Mouse (Mus musculus) lung, embryonic 15.5 days (tissue): ENCODE measurements around the gene Tgds. TPM values are rescaled to one million over a fixed set of nuclear protein-coding genes. Genes with fewer than 3 reads are reported as not detected.
A peak's percentile ranks its signal among the peaks of the same experiment; 100 is the strongest.

Source experiments
- ATAC-seq: fragments of 200-750 bp; cut with Nextera tagmentation; 2 replicates; pipeline ENCODE4 v1.8.0; 2017; ENCODE audit warnings: moderate number of reproducible peaks, borderline replicate concordance; ENCODE audit not compliant: low FRiP score, low TSS enrichment; ENCODE audit errors: extremely low read depth
- H3K27ac ChIP-seq: fragments of 300-500 bp; sonication (generic); 2 replicates; pipeline ENCODE4 v1.5.1; 2015; ENCODE audit warnings: moderate library complexity, mild to moderate bottlenecking, inconsistent platforms
- H3K27me3 ChIP-seq: fragments of 300-500 bp; sonication (generic); 2 replicates; pipeline ENCODE4 v1.6.1; 2015; ENCODE audit warnings: inconsistent platforms
- H3K36me3 ChIP-seq: fragments of 300-500 bp; sonication (generic); 2 replicates; pipeline ENCODE4 v1.6.1; 2015; ENCODE audit warnings: inconsistent platforms
- H3K4me1 ChIP-seq: fragments of 300-500 bp; sonication (generic); 2 replicates; pipeline ENCODE4 v1.6.1; 2015; ENCODE audit warnings: inconsistent platforms
- H3K4me2 ChIP-seq: fragments of 300-500 bp; sonication (generic); 2 replicates; pipeline ENCODE4 v1.6.1; 2015; ENCODE audit warnings: inconsistent platforms, mild to moderate bottlenecking, moderate library complexity
- H3K4me3 ChIP-seq: fragments of 300-500 bp; sonication (generic); 2 replicates; pipeline ENCODE4 v1.5.1; 2015; ENCODE audit warnings: mild to moderate bottlenecking, inconsistent platforms
- H3K9ac ChIP-seq: fragments of 300-500 bp; sonication (generic); 2 replicates; pipeline ENCODE4 v1.6.1; 2015; ENCODE audit warnings: inconsistent platforms
- H3K9me3 ChIP-seq: fragments of 300-500 bp; sonication (generic); 2 replicates; pipeline ENCODE4 v1.6.1; 2016; ENCODE audit warnings: inconsistent platforms
- WGBS: fragments of 180-500 bp; shearing (Covaris S2); methylation state at CpG from one replicate; pipeline ENCODE4 v1.1.7; 2015; 5-methylcytosine and 5-hydroxymethylcytosine counted together
- polyA plus RNA-seq: library from polyadenylated mRNA; unstranded; fragments of >200 nt; fragmentation: Nextera tagmentation; extraction: Ambion mirVana; gene quantifications from 2 replicates; pipeline ENCODE4 v1.2.1, GENCODE M21; 2015

The Tgds gene
- 35.5 and 35.7 TPM in 2 replicates for polyA plus RNA-seq

GRCm38 (mm10) chr14:118132642-118132977 is at the start of gene Tgds:
Gene Tgds (minus strand): TSS chr14:118132755.
- peak within 1 kb of the TSS; percentile 65 for H3K9ac ChIP-seq
- peak within 1 kb of the TSS; percentile 74 for H3K4me2 ChIP-seq
- H3K4me1 ChIP-seq, result peaks cover 14% of the 10 kb centered on the region
- ATAC-seq, result peak; percentile 76
- peaks cover 16% of the 10 kb centered on the region; the same call in 1 of the 2 replicates for H3K36me3 ChIP-seq
- H3K27me3 ChIP-seq, result no peaks in the 10 kb centered on the region; the same call in 1 of the 2 replicates
- under 1% methylated on average over 28 of the region's 28 CpGs for WGBS
- H3K4me3 ChIP-seq, result peak within 1 kb of the TSS; percentile 74
- no peaks in the 10 kb centered on the region for H3K9me3 ChIP-seq
- no peak within 1 kb of the TSS for H3K27ac ChIP-seq

DNA sequence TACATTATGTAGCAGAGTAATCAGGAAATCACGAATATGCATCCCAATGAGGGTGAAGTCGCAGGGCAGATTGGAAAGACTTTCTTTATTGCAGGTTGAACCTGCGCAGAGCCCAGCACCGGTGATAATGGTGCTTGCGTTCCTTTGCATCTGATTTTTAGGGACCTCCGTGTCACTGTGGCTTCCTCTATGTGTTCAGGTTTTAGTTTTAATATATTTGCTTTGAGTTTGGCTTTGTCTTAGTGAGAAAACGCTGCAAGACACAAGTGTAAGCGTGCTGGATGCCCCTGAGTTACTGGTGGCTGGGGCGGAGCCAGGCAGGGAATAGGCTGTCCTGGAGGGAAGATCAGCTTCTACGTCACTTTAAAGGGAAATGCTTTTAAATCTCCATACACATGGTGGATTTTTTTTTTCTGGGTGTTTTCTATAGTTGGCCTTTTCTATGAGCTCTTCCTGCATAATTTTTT is 48.2 kb upstream of the Tgds start:
- ATAC-seq, result peak; percentile 76; the same call in 1 of the 2 replicates
- Histone ChIP-seq H3K27ac (peak overlapping the region; percentile 79), H3K4me3 (peak overlapping the region; percentile 51), H3K4me1 (peaks cover 3% of the 10 kb centered on the region; the same call in 1 of the 2 replicates), H3K27me3 (no peaks in the 10 kb centered on the region), H3K36me3 (no peaks in the 10 kb centered on the region), H3K9ac (peak overlapping the region; percentile 34; the same call in 1 of the 2 replicates), H3K9me3 (no peaks in the 10 kb centered on the region), H3K4me2 (peak overlapping the region; percentile 83)
- WGBS, result 3% methylated on average over 10 of the region's 10 CpGs

DNA sequence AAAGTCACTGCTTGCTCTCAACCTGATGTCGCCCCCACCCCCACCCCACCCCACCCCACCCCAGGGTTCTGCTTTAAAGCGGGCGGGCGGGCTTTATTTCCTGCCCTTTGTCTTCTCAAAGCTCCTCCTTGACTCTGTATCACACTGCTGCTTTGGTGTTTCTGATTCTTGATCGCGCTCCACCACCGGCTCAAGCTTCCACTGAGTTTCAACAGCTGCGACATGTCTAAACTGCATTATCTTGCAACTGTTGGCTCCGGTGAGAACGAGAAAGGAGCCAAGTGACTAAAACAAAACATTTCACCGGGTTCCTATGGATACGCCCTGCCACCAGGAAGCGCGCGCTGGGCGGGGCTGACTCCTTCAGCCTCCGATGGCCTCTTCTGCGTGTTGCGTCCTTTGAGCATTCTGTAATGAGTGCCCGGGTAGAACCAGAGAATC is 47.6 kb upstream of the Tgds start:
- Histone ChIP-seq H3K4me1 (peaks cover 3% of the 10 kb centered on the region; the same call in 1 of the 2 replicates), H3K36me3 (no peaks in the 10 kb centered on the region), H3K9ac (peak overlapping the region; percentile 34), H3K27ac (peak overlapping the region; percentile 79), H3K9me3 (no peaks in the 10 kb centered on the region), H3K4me2 (peak overlapping the region; percentile 83), H3K27me3 (no peaks in the 10 kb centered on the region), H3K4me3 (peak overlapping the region; percentile 51)
- ATAC-seq, result peak; percentile 81; the same call in 1 of the 2 replicates
- under 1% methylated on average over 20 of the region's 20 CpGs for WGBS

DNA sequence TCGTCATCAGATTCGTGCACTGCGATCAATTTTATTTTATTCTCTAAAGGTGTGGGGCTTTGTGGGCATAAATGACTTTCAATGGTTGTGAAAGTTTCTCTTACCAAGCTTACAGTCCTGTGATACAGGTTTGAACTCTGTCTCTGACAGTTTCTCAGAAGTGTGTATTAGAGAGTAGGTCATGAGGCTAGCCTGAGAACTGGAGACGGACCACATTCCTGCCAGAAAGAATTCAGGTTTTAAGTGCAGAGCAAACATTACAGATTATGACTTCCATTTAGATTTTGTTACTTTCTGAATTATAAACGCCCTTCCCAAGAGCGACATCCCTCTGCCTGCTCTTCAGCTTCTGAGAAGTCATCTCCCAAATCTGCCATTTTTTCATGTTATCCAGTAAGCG is 47.1 kb upstream of the Tgds start:
- peak overlapping the region; percentile 83 for H3K4me2 ChIP-seq
- peak overlapping the region; percentile 79 for H3K27ac ChIP-seq
- H3K36me3 ChIP-seq, result no peaks in the 10 kb centered on the region
- H3K27me3 ChIP-seq, result no peaks in the 10 kb centered on the region
- H3K4me3 ChIP-seq, result peak overlapping the region; percentile 51
- peak overlapping the region; percentile 34; the same call in 1 of the 2 replicates for H3K9ac ChIP-seq
- H3K9me3 ChIP-seq, result no peaks in the 10 kb centered on the region
- ATAC-seq, result peak; percentile 64; the same call in 1 of the 2 replicates
- 29% methylated on average over 7 of the region's 7 CpGs for WGBS
- peaks cover 3% of the 10 kb centered on the region; the same call in 1 of the 2 replicates for H3K4me1 ChIP-seq

DNA sequence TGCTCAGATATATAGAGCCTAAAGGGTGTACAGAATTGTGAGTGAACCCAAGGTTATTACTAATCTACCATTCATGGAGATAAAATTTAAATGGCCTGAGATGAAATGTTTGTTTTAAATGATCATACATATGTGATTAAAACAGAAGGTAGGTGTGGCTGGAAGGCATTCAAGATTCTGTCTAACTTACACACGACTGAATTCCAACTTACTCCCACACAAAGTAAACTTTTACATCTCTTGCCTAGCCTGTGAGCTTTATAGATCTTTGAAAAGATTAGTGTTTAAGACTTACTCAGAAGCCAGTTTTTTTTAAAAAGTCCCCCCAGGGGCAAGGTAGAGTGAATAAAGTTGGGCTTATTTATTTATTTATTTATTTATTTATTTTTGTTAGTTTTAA is 46.7 kb upstream of the Tgds start:
- Histone ChIP-seq H3K27ac (0 out of 2 replicates have a peak overlapping the region, but pooled peaks have one; percentile 79), H3K36me3 (no peaks in the 10 kb centered on the region), H3K4me2 (peak overlapping the region; percentile 83), H3K9me3 (no peaks in the 10 kb centered on the region), H3K4me3 (no peak overlapping the region), H3K9ac (no peak overlapping the region), H3K4me1 (peaks cover 3% of the 10 kb centered on the region; the same call in 1 of the 2 replicates), H3K27me3 (no peaks in the 10 kb centered on the region)
- no peak for ATAC-seq
- 8% methylated on average over 1 of the region's 1 CpGs for WGBS

DNA sequence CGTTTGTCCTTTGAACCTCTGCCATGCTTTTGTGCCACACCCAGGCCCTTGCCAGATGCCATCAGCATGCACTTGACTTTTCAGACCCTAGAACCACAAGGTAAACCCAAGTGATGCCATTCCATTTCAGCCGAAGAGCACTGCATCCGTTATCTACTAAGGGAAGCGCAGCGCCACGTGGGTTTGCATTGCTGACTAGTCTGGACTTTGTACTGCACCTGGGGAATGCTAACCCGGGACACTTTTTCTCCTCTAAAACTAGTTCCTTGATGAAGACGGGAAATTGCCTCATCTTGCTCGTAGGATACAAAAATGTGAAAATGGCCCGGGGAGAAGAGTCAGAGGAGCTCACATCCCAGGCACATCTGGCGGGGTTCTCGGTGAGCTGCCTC is 43.1 kb upstream of the Tgds start:
- Histone ChIP-seq H3K36me3 (no peaks in the 10 kb centered on the region), H3K4me3 (no peak overlapping the region), H3K27ac (no peak overlapping the region), H3K4me1 (peaks cover 3% of the 10 kb centered on the region; the same call in 1 of the 2 replicates), H3K4me2 (no peak overlapping the region), H3K27me3 (no peaks in the 10 kb centered on the region), H3K9me3 (no peaks in the 10 kb centered on the region), H3K9ac (no peak overlapping the region)
- 84% methylated on average over 12 of the region's 12 CpGs for WGBS
- no peak for ATAC-seq

DNA sequence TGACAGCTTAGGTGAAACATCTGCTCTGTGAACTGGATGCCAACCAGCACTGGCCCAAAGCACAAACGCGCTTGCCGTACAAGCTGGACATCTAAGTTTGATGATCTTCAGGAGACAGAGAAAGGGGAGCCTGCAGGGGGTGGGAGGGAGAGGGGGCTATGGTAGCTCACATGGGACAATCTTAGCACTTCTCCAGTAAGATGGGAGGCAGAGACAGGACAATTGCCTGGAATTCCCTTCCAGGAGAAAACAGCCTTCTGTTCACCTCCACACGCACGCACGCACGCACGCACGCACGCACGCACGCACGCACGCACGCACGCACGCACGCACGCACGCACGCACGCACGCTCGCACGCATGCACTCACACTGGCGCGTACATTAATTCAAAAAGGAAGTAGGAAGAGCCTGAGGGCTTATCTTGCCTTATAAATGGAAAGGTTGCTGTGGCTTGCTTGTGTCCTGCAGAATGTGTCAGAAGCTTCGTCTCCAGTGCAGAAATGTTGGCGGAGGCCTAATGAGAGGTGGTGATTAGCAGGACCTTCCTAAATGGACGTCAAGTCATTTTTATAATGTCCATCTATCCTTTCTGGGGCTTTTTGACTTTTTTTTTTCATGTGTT is 42.6 kb upstream of the Tgds start:
- no peak overlapping the region for H3K4me2 ChIP-seq
- ATAC-seq, result no peak
- 88% methylated on average over 30 of the region's 30 CpGs for WGBS
- no peak overlapping the region for H3K9ac ChIP-seq
- H3K27ac ChIP-seq, result no peak overlapping the region
- H3K4me1 ChIP-seq, result peaks cover 3% of the 10 kb centered on the region; the same call in 1 of the 2 replicates
- no peaks in the 10 kb centered on the region for H3K36me3 ChIP-seq
- H3K9me3 ChIP-seq, result no peaks in the 10 kb centered on the region
- H3K4me3 ChIP-seq, result no peak overlapping the region
- no peaks in the 10 kb centered on the region for H3K27me3 ChIP-seq

DNA sequence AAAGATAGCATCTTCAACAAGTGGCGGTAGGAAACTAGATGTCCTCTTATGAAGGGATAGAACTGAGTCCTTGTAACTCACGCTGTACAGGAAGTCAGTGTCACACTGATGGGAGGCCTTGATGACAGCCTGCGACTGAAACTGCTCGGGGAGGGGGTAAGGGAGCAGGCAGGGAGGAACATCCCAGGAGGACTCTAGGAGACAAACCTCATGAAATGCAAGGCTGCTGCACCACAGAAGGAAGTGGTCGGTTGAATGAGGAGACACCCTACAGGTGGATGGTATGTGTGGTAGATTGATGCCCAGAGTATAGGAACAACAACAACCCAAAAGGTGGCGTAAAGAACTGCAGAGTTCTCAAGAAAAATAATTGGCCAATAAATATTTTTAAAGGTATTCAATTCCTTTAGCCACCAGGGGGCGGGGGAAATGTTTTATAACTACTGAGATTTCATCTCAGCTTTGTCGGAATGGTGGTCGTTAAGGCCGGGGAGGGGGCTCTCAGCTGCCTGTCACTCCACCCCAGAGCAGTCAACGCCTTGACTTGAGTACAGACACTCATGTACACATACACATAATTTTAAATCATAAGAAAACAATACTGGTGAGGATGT is 41.1 kb upstream of the Tgds start:
- no peak overlapping the region for H3K4me2 ChIP-seq
- H3K9ac ChIP-seq, result no peak overlapping the region
- no peaks in the 10 kb centered on the region for H3K4me1 ChIP-seq
- no peaks in the 10 kb centered on the region for H3K9me3 ChIP-seq
- ATAC-seq, result no peak; the same call in 1 of the 2 replicates
- no peak overlapping the region for H3K4me3 ChIP-seq
- WGBS, result 60% methylated on average over 11 of the region's 11 CpGs
- H3K27ac ChIP-seq, result no peak overlapping the region
- H3K27me3 ChIP-seq, result no peaks in the 10 kb centered on the region
- peaks cover 9% of the 10 kb centered on the region; the same call in 1 of the 2 replicates for H3K36me3 ChIP-seq

DNA sequence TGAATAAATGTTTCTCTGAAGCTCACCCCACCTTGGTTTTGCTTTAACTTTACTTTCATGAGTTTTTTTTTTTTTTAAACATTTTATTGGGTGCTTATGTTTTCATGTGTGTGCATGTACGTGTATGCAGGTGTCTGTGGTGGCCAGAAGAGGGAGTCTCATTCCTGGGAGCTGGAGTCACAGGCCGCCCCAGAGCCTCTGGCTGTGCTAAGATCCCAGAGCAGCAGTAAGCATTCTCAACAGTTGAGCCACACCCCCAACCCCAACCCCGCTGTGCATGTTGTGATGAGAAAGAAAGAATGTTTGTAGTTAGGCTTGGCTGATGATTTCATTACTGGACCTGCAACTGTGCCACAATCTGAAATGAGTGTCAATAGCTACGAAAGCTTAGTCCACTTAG is 36.2 kb upstream of the Tgds start:
- no peak overlapping the region for H3K27ac ChIP-seq
- no peak for ATAC-seq
- H3K4me2 ChIP-seq, result no peak overlapping the region
- H3K4me1 ChIP-seq, result no peaks in the 10 kb centered on the region
- no peaks in the 10 kb centered on the region for H3K27me3 ChIP-seq
- no peak overlapping the region for H3K4me3 ChIP-seq
- 98% methylated on average over 4 of the region's 4 CpGs for WGBS
- H3K9me3 ChIP-seq, result no peaks in the 10 kb centered on the region
- H3K9ac ChIP-seq, result no peak overlapping the region
- H3K36me3 ChIP-seq, result peaks cover 14% of the 10 kb centered on the region; the same call in 1 of the 2 replicates

- H3K4me2 ChIP-seq, result no peak overlapping the region
- ATAC-seq, result no peak
- H3K9me3 ChIP-seq, result no peaks in the 10 kb centered on the region
- no peak overlapping the region for H3K9ac ChIP-seq
- 78% methylated on average over 14 of the region's 14 CpGs for WGBS
- H3K27ac ChIP-seq, result no peak overlapping the region
- H3K27me3 ChIP-seq, result no peaks in the 10 kb centered on the region
- peaks cover 57% of the 10 kb centered on the region for H3K36me3 ChIP-seq
- no peak overlapping the region for H3K4me3 ChIP-seq
- H3K4me1 ChIP-seq, result no peaks in the 10 kb centered on the region
These were observed 30.1 kb upstream of the Tgds start for GRCm38 (mm10) chr14:118162640-118163039.

DNA sequence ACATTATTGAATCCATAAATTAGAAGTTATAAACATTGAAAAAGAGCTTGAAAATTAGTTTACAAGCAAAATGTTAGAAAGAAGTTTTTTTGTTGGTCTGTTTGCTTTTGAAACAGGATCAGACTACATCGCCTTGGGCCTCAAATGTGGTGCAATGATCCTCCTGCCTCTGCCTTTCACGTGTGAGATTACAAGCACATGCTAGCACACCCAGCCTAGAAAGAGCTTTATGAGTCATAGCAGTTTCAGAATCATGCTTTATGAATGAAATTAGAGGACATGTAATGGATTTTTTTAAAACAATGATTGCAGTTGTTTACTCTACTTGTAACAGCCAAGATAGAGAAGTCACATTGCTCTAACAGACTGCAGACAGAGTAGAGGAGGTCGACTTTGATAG is 29.2 kb upstream of the Tgds start:
- Histone ChIP-seq H3K4me2 (no peak overlapping the region), H3K4me3 (no peak overlapping the region), H3K27ac (no peak overlapping the region), H3K9ac (no peak overlapping the region), H3K4me1 (no peaks in the 10 kb centered on the region), H3K36me3 (peaks cover 58% of the 10 kb centered on the region), H3K9me3 (no peaks in the 10 kb centered on the region), H3K27me3 (no peaks in the 10 kb centered on the region)
- ATAC-seq, result no peak
- WGBS, result 73% methylated on average over 3 of the region's 3 CpGs

DNA sequence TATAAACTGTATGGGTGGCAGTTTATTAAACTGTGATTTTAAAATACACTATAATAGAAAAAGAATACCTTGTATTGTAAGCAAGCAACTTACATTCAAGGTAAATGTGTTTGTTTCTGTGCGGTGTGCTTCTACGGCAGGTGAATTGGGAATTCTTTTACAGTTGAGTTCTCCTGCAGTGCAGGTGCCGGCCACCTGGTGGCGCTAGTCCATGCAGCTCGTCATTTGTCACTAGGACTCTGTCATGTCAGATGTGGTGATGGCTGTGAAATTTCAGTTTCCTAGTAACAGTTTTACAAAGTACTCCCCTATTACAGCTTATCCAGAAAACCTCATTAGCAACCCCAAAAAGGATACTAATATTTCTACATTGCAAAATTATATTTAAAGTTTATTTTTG is 24.6 kb upstream of the Tgds start:
- Histone ChIP-seq H3K4me3 (no peak overlapping the region), H3K36me3 (peaks cover 73% of the 10 kb centered on the region), H3K4me1 (no peaks in the 10 kb centered on the region), H3K9ac (no peak overlapping the region), H3K27ac (no peak overlapping the region), H3K4me2 (no peak overlapping the region), H3K9me3 (no peaks in the 10 kb centered on the region), H3K27me3 (no peaks in the 10 kb centered on the region)
- ATAC-seq, result no peak
- WGBS, result 30% methylated on average over 5 of the region's 5 CpGs
